Mouse (Mus musculus) lung, adult 2 months (tissue): ENCODE measurements around the gene Eif3c. TPM values are rescaled to one million over a fixed set of nuclear protein-coding genes. Genes with fewer than 3 reads are reported as not detected.
A peak's percentile ranks its signal among the peaks of the same experiment; 100 is the strongest.

Experiments used
- DNase-seq: peaks from one replicate; pipeline ENCODE4 v3.0.0; 2022
- H3K4me1 ChIP-seq: fragments of 200-500 bp; 2 replicates; pipeline ENCODE4 v1.6.1; 2011; ENCODE audit warnings: low read length; ENCODE audit not compliant: control insufficient read depth, insufficient read depth
- H3K4me3 ChIP-seq: fragments of 200-500 bp; replicated peaks from 2 replicates; pipeline ENCODE3; 2011; ENCODE audit warnings: low read depth, mild to moderate bottlenecking, control low read depth, low read length; ENCODE audit errors: extremely low read depth
- CTCF ChIP-seq: fragments of 200-500 bp; IDR thresholded peaks from 2 replicates; pipeline ENCODE4 v1.5.1; 2011; ENCODE audit warnings: mild to moderate bottlenecking, low read length, control low read depth; ENCODE audit not compliant: insufficient read depth
- POLR2A ChIP-seq: fragments of 200-500 bp; IDR thresholded peaks from 2 replicates; pipeline ENCODE4 v1.6.1; 2011; ENCODE audit warnings: low read depth, mild to moderate bottlenecking, control low read depth, low read length, borderline replicate concordance; ENCODE audit errors: extremely low read depth
- WGBS: fragments of 180-500 bp; shearing (Covaris S2); methylation state at CpG from one replicate; pipeline ENCODE4 v1.1.7; 2018; 5-methylcytosine and 5-hydroxymethylcytosine counted together
- polyA plus RNA-seq: library from polyadenylated mRNA; depleted of rRNA; stranded (reverse); fragments of >200 nt; gene quantifications from 2 replicates; pipeline ENCODE4 v1.2.3, GENCODE M21; 2012; rRNA removed

Eif3c gene
- polyA plus RNA-seq: 71.6 and 83.9 TPM in 2 replicates

- no peaks in the 10 kb centered on the region for H3K4me1 ChIP-seq
- H3K4me3 ChIP-seq: peak within 1 kb of the TSS; percentile 98
- TF ChIP-seq CTCF (no peak), POLR2A (peak; percentile 85; the same call in 1 of the 2 replicates)
- under 1% methylated on average over 46 of the region's 46 CpGs for WGBS
- DNase-seq: peak; percentile 80
Measured at GRCm38 (mm10) chr7:126566094-126566765, at the start of gene Eif3c. Eif3c (minus strand) TSS chr7:126566411.

GRCm38 (mm10) chr7:126612736-126613135 lies 46.5 kb upstream of the Eif3c start:
- DNase-seq: no peak
- TF ChIP-seq CTCF (no peak), POLR2A (no peak)
- 77% methylated on average over 3 of the region's 3 CpGs for WGBS
- Histone ChIP-seq H3K4me1 (no peaks in the 10 kb centered on the region), H3K4me3 (no peak overlapping the region)

DNA sequence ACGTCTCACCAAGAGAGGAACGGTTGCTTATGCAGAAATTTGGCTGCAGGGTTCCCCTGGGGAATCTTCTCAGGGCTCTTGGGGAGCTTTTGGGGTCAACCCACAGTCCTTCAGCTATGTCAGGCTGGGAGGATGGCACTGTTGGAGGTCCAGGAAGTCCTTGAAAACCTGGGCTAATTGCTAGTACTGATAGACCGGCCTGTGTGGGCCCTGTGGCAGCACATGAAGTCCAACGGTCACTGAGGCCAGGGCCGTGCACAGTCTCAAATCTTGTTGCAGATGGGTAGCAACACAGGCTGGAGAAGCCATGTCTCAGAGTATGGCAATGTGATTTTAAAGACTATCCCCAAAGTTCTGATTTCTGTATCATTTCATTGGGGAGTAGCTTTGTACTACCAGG lies 41.6 kb upstream of the Eif3c start:
- WGBS: 76% methylated on average over 5 of the region's 5 CpGs
- DNase-seq: no peak
- no peak overlapping the region for H3K4me3 ChIP-seq
- no peaks in the 10 kb centered on the region for H3K4me1 ChIP-seq
- TF ChIP-seq CTCF (no peak), POLR2A (no peak)

DNA sequence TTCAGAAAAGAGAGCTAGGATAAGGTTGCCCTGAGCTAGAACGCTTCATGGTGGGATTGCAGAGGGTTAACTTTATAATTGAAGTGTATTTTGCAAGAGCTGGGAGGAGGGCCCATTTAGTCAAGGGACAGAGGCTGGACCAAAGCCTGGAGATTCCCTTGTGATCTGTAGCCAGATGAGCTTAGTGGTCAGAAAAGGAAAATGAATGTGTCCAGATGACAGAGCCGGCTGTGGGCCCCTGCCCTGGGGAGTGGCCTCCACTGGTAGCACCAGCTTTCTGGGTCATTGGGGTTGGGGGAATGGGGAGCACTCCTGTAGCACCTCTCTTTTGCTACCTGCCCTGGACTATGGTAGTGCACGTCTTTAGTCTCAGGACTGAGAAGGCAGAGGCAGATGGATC lies 40.9 kb upstream of the Eif3c start:
- Histone ChIP-seq H3K4me3 (no peak overlapping the region), H3K4me1 (no peaks in the 10 kb centered on the region)
- peak; percentile 17 for DNase-seq
- TF ChIP-seq CTCF (no peak), POLR2A (no peak)
- 54% methylated on average over 3 of the region's 3 CpGs for WGBS

DNA sequence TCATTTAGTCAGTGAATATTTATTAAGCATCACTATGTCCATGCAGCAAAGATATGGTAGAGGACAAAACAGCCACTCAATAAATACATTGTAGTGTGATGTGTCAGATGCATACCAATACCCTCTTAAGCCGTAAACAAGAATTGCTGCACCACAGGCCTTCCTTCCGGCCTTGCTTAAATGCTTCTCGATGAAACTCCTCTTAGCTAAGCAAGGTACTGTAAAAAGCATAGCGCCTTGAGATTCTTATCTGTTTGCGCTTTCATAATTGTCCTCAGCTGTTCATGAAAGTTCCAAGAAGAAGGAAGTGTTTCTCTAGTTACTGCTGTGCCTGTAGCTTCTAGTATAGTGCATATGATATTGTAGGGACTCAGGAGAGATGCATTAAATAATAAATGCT lies 40.4 kb upstream of the Eif3c start:
- WGBS: 38% methylated on average over 5 of the region's 5 CpGs
- H3K4me3 ChIP-seq: no peak overlapping the region
- no peaks in the 10 kb centered on the region for H3K4me1 ChIP-seq
- no peak for TF ChIP-seq CTCF
- no peak for TF ChIP-seq POLR2A
- DNase-seq: no peak

- Histone ChIP-seq H3K4me1 (no peaks in the 10 kb centered on the region), H3K4me3 (no peak overlapping the region)
- TF ChIP-seq POLR2A (no peak), CTCF (no peak)
- 74% methylated on average over 3 of the region's 3 CpGs for WGBS
- no peak for DNase-seq
Measured at GRCm38 (mm10) chr7:126602650-126603049, 36.4 kb upstream of the Eif3c start.

GRCm38 (mm10) chr7:126601896-126602295 lies 35.7 kb upstream of the Eif3c start:
- TF ChIP-seq CTCF (no peak), POLR2A (no peak)
- no peak for DNase-seq
- no peak overlapping the region for H3K4me3 ChIP-seq
- no peaks in the 10 kb centered on the region for H3K4me1 ChIP-seq
- WGBS: 28% methylated on average over 5 of the region's 5 CpGs

- 70% methylated on average over 6 of the region's 6 CpGs for WGBS
- TF ChIP-seq CTCF (no peak), POLR2A (no peak)
- no peak for DNase-seq
- Histone ChIP-seq H3K4me3 (no peak overlapping the region), H3K4me1 (no peaks in the 10 kb centered on the region)
Measured at GRCm38 (mm10) chr7:126598919-126599318, 32.7 kb upstream of the Eif3c start.

DNA sequence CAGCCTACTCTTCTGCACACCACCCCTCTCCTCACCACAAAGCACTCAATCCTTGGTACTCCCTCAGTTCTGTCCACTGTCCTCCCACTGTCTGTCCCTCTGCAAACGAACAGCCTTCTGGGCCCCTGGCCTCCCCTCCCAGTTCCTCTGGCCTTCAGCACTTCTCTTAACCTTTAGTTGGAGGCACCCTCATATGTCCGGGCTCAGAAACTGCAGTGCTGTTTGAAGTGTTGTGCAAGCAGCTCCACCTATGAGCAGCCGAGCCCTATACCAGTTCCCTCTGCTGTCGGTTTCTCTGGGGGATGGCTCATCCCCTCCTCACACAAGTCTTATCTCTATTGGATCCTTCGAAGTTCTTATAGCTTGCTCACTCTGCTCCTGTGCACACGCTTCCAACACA lies 30.2 kb upstream of the Eif3c start:
- H3K4me1 ChIP-seq: no peaks in the 10 kb centered on the region
- WGBS: 55% methylated on average over 6 of the region's 6 CpGs
- no peak overlapping the region for H3K4me3 ChIP-seq
- DNase-seq: no peak
- TF ChIP-seq POLR2A (no peak), CTCF (no peak)

GRCm38 (mm10) chr7:126595890-126596289 lies 29.7 kb upstream of the Eif3c start:
- Histone ChIP-seq H3K4me1 (no peaks in the 10 kb centered on the region), H3K4me3 (no peak overlapping the region)
- TF ChIP-seq CTCF: no peak
- TF ChIP-seq POLR2A: no peak
- WGBS: 73% methylated on average over 5 of the region's 5 CpGs
- no peak for DNase-seq
